Mouse (Mus musculus): ENCODE results near the gene Flrt3. TPM values are rescaled to one million over a fixed set of nuclear protein-coding genes. Genes with fewer than 3 reads are reported as not detected.

Gene Flrt3
- polyA plus RNA-seq, 1 experiment from 2014 or later, result 13.6 TPM

GRCm38 (mm10) chr2:140653481-140653880 lies 17.8 kb downstream of the Flrt3 start:
- Histone ChIP-seq H3K9ac (no peak overlapping the region), H3K27ac (no peak overlapping the region), H3K9me3 (replicated peaks) (no peaks in the 10 kb centered on the region), H3K4me3 (no peak overlapping the region), H3K36me3 (no peaks in the 10 kb centered on the region; the same call in 1 of the 2 replicates), H3K27me3 (no peaks in the 10 kb centered on the region), H3K4me2 (no peak overlapping the region), H3K4me1 (replicated peaks) (no peaks in the 10 kb centered on the region)
- no peak for ATAC-seq (replicated peaks; ENCODE audit: insufficient number of reproducible peaks, insufficient read depth, low FRiP score, low read depth)

- ATAC-seq (replicated peaks; ENCODE audit: insufficient number of reproducible peaks, insufficient read depth, low FRiP score, low read depth), result no peak
- H3K9ac ChIP-seq, result no peak overlapping the region
- H3K4me1 ChIP-seq (replicated peaks), result no peaks in the 10 kb centered on the region
- 53% methylated on average over 2 of the region's 2 CpGs for WGBS
- H3K27ac ChIP-seq, result no peak overlapping the region
- no peaks in the 10 kb centered on the region for H3K9me3 ChIP-seq (replicated peaks)
- no peak overlapping the region for H3K4me3 ChIP-seq
- H3K36me3 ChIP-seq, result no peaks in the 10 kb centered on the region
- no peak overlapping the region for H3K4me2 ChIP-seq
- H3K27me3 ChIP-seq, result no peaks in the 10 kb centered on the region
Measured at GRCm38 (mm10) chr2:140621730-140622337, 49.4 kb downstream of the Flrt3 start.

- H3K27me3 ChIP-seq, result no peaks in the 10 kb centered on the region
- WGBS, result 92% methylated on average over 2 of the region's 2 CpGs
- no peak overlapping the region for H3K4me3 ChIP-seq
- no peak overlapping the region for H3K4me2 ChIP-seq
- no peaks in the 10 kb centered on the region for H3K9me3 ChIP-seq (replicated peaks)
- H3K9ac ChIP-seq, result no peak overlapping the region
- no peak for ATAC-seq (replicated peaks; ENCODE audit: insufficient number of reproducible peaks, insufficient read depth, low FRiP score, low read depth)
- H3K4me1 ChIP-seq (replicated peaks), result no peaks in the 10 kb centered on the region
- no peak overlapping the region for H3K27ac ChIP-seq
- no peaks in the 10 kb centered on the region for H3K36me3 ChIP-seq
Measured at GRCm38 (mm10) chr2:140615451-140615850, 55.8 kb downstream of the Flrt3 start.
